Mouse (Mus musculus) heart, embryonic 12.5 days (tissue): ENCODE measurements around the gene Il31ra. TPM values are rescaled to one million over a fixed set of nuclear protein-coding genes. Genes with fewer than 3 reads are reported as not detected.

Experiments used
- ATAC-seq: fragments of 200-750 bp; cut with Nextera tagmentation; 2 replicates; pipeline ENCODE4 v1.8.0; 2017; ENCODE audit warnings: moderate TSS enrichment, moderate library complexity; ENCODE audit not compliant: insufficient number of reproducible peaks, low FRiP score
- H3K27ac ChIP-seq: fragments of 300-500 bp; sonication (generic); 2 replicates; pipeline ENCODE4 v1.5.1; 2016; ENCODE audit warnings: mild to moderate bottlenecking, moderate library complexity; ENCODE audit not compliant: poor library complexity, severe bottlenecking
- H3K27me3 ChIP-seq: fragments of 300-500 bp; sonication (generic); replicated peaks from 2 replicates; pipeline ENCODE4 v1.6.1; 2016; ENCODE audit warnings: mild to moderate bottlenecking, moderate library complexity
- H3K36me3 ChIP-seq: fragments of 300-500 bp; sonication (generic); 2 replicates; pipeline ENCODE4 v1.6.1; 2016; ENCODE audit warnings: mild to moderate bottlenecking, moderate library complexity
- H3K4me1 ChIP-seq: fragments of 300-500 bp; sonication (generic); replicated peaks from 2 replicates; pipeline ENCODE4 v1.6.1; 2016; ENCODE audit warnings: mild to moderate bottlenecking
- H3K4me2 ChIP-seq: fragments of 300-500 bp; sonication (generic); 2 replicates; pipeline ENCODE4 v1.6.1; 2016; ENCODE audit warnings: mild to moderate bottlenecking, moderate library complexity
- H3K4me3 ChIP-seq: fragments of 300-500 bp; sonication (generic); 2 replicates; pipeline ENCODE4 v1.5.1; 2016; ENCODE audit warnings: mild to moderate bottlenecking
- H3K9ac ChIP-seq: fragments of 300-500 bp; sonication (generic); 2 replicates; pipeline ENCODE4 v1.6.1; 2016; ENCODE audit warnings: mild to moderate bottlenecking, moderate library complexity
- H3K9me3 ChIP-seq: fragments of 300-500 bp; sonication (generic); replicated peaks from 2 replicates; pipeline ENCODE4 v1.6.1; 2016; ENCODE audit warnings: mild to moderate bottlenecking, moderate library complexity
- WGBS: fragments of 180-500 bp; shearing (Covaris S2); methylation state at CpG from one replicate; pipeline ENCODE4 v1.1.7; 2016; 5-methylcytosine and 5-hydroxymethylcytosine counted together
- polyA plus RNA-seq: library from polyadenylated mRNA; unstranded; fragments of >200 nt; fragmentation: Nextera tagmentation; extraction: Ambion mirVana; gene quantifications from 2 replicates; pipeline ENCODE4 v1.2.1, GENCODE M21; 2016

Gene Il31ra
- polyA plus RNA-seq, 1 experiment from 2014 or later = 0.11 TPM

GRCm38 (mm10) chr13:112560554-112561138 lies 33.5 kb downstream of the Il31ra start:
- no peaks in the 10 kb centered on the region for H3K27me3 ChIP-seq
- no peak overlapping the region for H3K27ac ChIP-seq
- no peaks in the 10 kb centered on the region for H3K4me1 ChIP-seq
- ATAC-seq = no peak
- no peak overlapping the region for H3K4me3 ChIP-seq
- H3K4me2 ChIP-seq = no peak overlapping the region
- no peaks in the 10 kb centered on the region for H3K36me3 ChIP-seq
- no peak overlapping the region for H3K9ac ChIP-seq
- WGBS = 79% methylated on average over 6 of the region's 6 CpGs
- H3K9me3 ChIP-seq = no peaks in the 10 kb centered on the region

DNA sequence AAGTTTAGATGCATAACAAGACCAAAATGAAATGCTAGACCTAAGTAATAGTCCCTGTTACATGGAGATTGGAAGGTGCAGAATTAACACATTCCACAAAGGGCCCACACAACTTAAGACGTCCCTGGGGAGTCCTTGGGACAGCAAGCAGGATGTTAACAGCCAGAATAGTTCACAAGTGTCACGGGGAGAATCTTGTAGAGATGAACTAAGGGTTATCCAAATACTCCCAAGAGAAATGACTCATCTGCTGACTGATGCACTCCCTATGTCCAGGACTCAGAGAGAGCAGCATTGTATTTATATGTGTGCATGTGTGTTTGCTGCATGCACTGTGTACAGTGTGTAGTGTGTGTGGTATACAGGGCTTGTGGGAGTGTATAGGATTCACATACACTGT lies 37.7 kb downstream of the Il31ra start:
- Histone ChIP-seq H3K9me3 (no peaks in the 10 kb centered on the region), H3K27me3 (no peaks in the 10 kb centered on the region), H3K27ac (no peak overlapping the region), H3K9ac (no peak overlapping the region), H3K4me2 (no peak overlapping the region), H3K4me3 (no peak overlapping the region), H3K36me3 (no peaks in the 10 kb centered on the region), H3K4me1 (no peaks in the 10 kb centered on the region)
- no peak for ATAC-seq
- WGBS = 43% methylated on average over 2 of the region's 2 CpGs

DNA sequence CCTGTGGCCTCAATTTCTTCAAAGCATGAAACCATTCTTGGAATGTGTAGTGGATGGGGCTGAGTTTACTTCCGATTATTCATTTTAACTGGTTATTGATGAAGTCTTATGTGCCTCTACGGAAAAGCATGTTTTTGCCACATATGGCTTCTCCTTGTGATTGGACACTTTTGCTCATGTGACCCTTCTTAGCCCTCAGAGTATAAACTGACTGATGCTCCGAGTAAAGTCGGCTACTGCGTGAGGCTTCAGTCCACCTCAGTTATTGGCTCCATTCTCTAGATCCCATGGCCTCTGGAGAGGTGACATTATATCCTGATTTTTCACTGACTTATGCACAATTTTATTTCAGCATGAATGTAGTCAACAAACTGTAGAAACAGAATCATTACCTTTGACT lies 40.9 kb downstream of the Il31ra start:
- Histone ChIP-seq H3K36me3 (no peaks in the 10 kb centered on the region), H3K4me2 (no peak overlapping the region), H3K9me3 (no peaks in the 10 kb centered on the region), H3K9ac (no peak overlapping the region), H3K4me3 (no peak overlapping the region), H3K27ac (no peak overlapping the region), H3K4me1 (no peaks in the 10 kb centered on the region), H3K27me3 (no peaks in the 10 kb centered on the region)
- WGBS = 89% methylated on average over 5 of the region's 5 CpGs
- no peak for ATAC-seq

DNA sequence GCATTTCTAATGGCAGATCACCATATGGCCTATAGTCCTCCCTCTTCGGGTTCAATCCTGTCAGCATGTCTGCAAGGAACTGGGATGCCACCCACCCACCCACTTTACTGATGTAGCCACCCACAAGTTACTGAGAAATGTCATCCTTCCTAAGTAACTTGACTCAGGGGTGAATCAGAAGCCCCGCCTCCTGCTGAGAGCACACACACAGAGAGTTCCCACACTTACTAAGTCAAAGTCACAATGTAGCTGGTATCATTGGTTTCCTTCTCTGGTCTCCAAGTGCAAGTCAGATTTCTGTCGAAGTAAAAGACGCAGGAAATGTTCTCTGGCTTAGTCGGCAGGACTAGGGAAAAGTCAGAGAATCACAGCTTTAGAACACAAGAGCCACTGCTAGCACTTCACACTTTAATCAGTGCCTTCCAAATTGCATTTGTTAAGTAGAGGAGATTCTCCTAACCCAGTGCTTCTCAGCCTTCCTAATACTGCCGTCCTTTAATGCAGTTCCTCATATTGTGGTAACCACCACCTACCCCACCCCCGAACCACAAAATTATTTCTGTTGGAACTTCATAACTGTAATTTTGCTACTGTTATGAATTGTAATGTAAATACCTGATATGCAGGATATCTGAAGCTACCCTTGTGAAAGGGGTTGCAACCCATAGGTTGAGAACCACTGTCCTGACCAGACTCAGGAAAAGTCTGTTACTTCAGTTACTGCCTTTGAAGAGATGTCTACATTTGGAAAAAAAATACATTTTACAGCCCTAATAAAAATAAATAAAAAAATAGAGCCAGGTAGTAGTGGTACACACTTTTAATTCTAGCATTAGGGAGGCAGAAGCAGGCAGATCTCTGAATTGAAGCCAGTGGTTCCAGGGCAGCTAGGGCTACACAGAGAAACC lies 42.3 kb downstream of the Il31ra start:
- 65% methylated on average over 7 of the region's 7 CpGs for WGBS
- H3K27ac ChIP-seq = no peak overlapping the region
- H3K27me3 ChIP-seq = no peaks in the 10 kb centered on the region
- H3K4me3 ChIP-seq = no peak overlapping the region
- H3K9me3 ChIP-seq = no peaks in the 10 kb centered on the region
- no peak overlapping the region for H3K4me2 ChIP-seq
- no peaks in the 10 kb centered on the region for H3K4me1 ChIP-seq
- no peak overlapping the region for H3K9ac ChIP-seq
- ATAC-seq = no peak
- H3K36me3 ChIP-seq = no peaks in the 10 kb centered on the region

GRCm38 (mm10) chr13:112541223-112541975 lies 52.8 kb downstream of the Il31ra start:
- no peaks in the 10 kb centered on the region for H3K9me3 ChIP-seq
- H3K4me2 ChIP-seq = no peak overlapping the region
- no peak for ATAC-seq
- WGBS = 46% methylated on average over 10 of the region's 10 CpGs
- H3K4me1 ChIP-seq = peaks cover 17% of the 10 kb centered on the region
- H3K36me3 ChIP-seq = no peaks in the 10 kb centered on the region
- H3K9ac ChIP-seq = no peak overlapping the region
- H3K27ac ChIP-seq = no peak overlapping the region
- no peak overlapping the region for H3K4me3 ChIP-seq
- H3K27me3 ChIP-seq = no peaks in the 10 kb centered on the region

DNA sequence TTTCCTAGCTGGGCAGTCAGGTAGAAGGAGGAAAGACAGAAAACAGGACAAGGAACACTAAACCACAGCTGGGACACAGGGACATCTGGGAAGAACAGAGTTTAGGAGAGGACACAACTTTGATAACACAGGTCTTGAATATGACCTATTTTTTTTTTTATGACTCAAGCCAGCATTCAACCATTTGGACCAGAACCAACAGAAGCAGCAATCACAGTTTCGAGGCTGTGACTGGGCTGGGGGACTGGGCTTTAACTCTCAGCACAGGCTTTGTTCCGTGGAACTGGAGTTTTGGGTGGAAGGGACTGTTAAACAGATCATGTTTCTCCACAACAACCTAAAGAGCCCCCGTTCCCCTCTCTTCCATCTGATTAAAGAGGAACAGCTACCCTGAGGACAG lies 53.5 kb downstream of the Il31ra start:
- no peaks in the 10 kb centered on the region for H3K27me3 ChIP-seq
- 47% methylated on average over 3 of the region's 3 CpGs for WGBS
- no peak overlapping the region; the same call in 1 of the 2 replicates for H3K4me2 ChIP-seq
- no peak for ATAC-seq
- H3K9me3 ChIP-seq = no peaks in the 10 kb centered on the region
- H3K9ac ChIP-seq = no peak overlapping the region
- peaks cover 17% of the 10 kb centered on the region for H3K4me1 ChIP-seq
- H3K36me3 ChIP-seq = no peaks in the 10 kb centered on the region
- no peak overlapping the region for H3K4me3 ChIP-seq
- no peak overlapping the region for H3K27ac ChIP-seq

DNA sequence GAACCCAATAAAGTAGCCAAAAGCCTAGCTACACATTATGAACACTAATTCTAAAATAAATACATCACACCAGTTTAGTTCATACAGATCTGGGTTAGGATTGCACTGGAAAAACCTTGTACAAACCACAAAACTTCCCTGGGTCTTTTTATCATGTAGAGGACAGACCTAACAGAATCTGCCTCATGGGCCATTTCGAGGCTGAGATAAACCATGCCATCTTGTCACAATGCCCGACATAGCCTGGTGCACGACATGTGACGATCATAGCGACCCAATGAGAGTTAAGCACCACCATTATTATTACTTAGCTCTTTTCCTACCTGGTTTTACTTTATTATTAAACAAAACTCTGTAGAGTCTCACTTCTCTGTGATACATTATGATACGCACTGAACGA lies 57.1 kb downstream of the Il31ra start:
- Histone ChIP-seq H3K4me2 (no peak overlapping the region), H3K27ac (no peak overlapping the region), H3K27me3 (no peaks in the 10 kb centered on the region), H3K36me3 (no peaks in the 10 kb centered on the region), H3K4me1 (peaks cover 24% of the 10 kb centered on the region), H3K9me3 (no peaks in the 10 kb centered on the region), H3K9ac (no peak overlapping the region), H3K4me3 (no peak overlapping the region)
- ATAC-seq = no peak
- 77% methylated on average over 7 of the region's 7 CpGs for WGBS

GRCm38 (mm10) chr13:112536611-112537010 lies 57.5 kb downstream of the Il31ra start:
- no peak overlapping the region for H3K27ac ChIP-seq
- H3K36me3 ChIP-seq = no peaks in the 10 kb centered on the region
- H3K27me3 ChIP-seq = no peaks in the 10 kb centered on the region
- H3K4me1 ChIP-seq = peaks cover 23% of the 10 kb centered on the region
- no peak overlapping the region for H3K9ac ChIP-seq
- no peak for ATAC-seq
- H3K4me3 ChIP-seq = no peak overlapping the region
- H3K4me2 ChIP-seq = no peak overlapping the region
- no peaks in the 10 kb centered on the region for H3K9me3 ChIP-seq
- WGBS = 53% methylated on average over 4 of the region's 4 CpGs

DNA sequence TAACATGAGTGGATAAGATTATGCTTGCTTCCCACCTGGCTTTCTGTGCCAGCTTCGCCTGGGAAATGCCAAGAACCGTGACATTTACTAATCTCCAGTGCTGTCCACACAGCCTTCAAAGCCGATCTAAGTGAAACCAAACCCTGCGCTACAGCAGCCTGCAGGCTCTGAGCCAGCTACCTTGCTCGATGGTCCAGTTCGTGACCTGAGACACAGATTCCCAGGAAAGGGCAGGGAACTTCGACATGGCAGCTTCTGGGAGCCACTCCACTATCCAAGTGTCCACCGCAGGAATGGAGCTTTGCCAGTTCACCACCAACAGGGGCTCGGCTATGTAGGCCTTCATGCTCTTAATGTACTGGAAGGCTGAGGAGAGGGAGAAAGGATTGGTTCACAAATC lies 60.6 kb downstream of the Il31ra start:
- Histone ChIP-seq H3K4me3 (no peak overlapping the region), H3K27me3 (no peaks in the 10 kb centered on the region), H3K9ac (no peak overlapping the region), H3K36me3 (no peaks in the 10 kb centered on the region), H3K9me3 (no peaks in the 10 kb centered on the region), H3K4me1 (peaks cover 11% of the 10 kb centered on the region), H3K27ac (no peak overlapping the region), H3K4me2 (no peak overlapping the region)
- ATAC-seq = no peak
- WGBS = 45% methylated on average over 9 of the region's 9 CpGs

DNA sequence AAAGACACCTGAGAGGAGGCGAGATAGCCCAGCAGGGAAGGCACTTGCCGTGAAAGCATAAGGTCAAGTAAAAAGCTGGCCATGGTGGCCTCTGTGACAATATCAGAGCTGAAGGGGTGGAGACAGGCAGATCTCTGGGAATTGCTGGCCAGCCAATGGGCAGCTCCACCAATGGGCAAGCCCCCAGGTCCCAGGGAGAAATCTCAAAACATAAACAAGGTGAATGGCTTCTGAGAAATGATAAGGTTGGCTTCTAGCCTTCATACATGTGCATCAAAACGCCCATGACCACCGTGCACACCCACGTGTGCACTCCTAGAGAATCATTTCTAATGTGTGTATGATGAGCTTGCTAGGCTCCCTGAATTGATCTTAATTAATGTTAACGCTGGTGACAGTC lies 61.9 kb downstream of the Il31ra start:
- no peaks in the 10 kb centered on the region for H3K27me3 ChIP-seq

GRCm38 (mm10) chr13:112529893-112530292 lies 64.3 kb downstream of the Il31ra start:
- Histone ChIP-seq H3K4me3 (no peak overlapping the region), H3K36me3 (no peaks in the 10 kb centered on the region), H3K9me3 (0 out of 2 replicates have a peak, but pooled peaks cover 5% of the 10 kb centered on the region), H3K4me1 (peaks cover 11% of the 10 kb centered on the region), H3K9ac (no peak overlapping the region), H3K27me3 (no peaks in the 10 kb centered on the region), H3K27ac (no peak overlapping the region), H3K4me2 (no peak overlapping the region)
- no peak for ATAC-seq
- 27% methylated on average over 3 of the region's 3 CpGs for WGBS

More for the DNA sequence above, 61.9 kb downstream of the Il31ra start:
- Histone ChIP-seq H3K4me1 (peaks cover 11% of the 10 kb centered on the region), H3K9ac (no peak overlapping the region), H3K36me3 (no peaks in the 10 kb centered on the region), H3K4me2 (no peak overlapping the region), H3K9me3 (no peaks in the 10 kb centered on the region), H3K27ac (no peak overlapping the region), H3K4me3 (no peak overlapping the region)
- no peak for ATAC-seq
- WGBS = 76% methylated on average over 6 of the region's 6 CpGs
